Mouse (Mus musculus): Measurements from ENCODE around the gene Fen1. TPM values are rescaled to one million over a fixed set of nuclear protein-coding genes. Genes with fewer than 3 reads are reported as not detected.

The Fen1 gene
- polyA plus RNA-seq (2014; fragmentation: Nextera tagmentation; extraction: Ambion mirVana), result 93.8 and 95.6 TPM in 2 replicates

GRCm38 (mm10) chr19:10203848-10204615, at the start of gene Fen1, which contains the start of gene Tmem258:
TSS of gene Fen1 (minus strand) at chr19:10204169.
TSS of gene Tmem258 (plus strand) at chr19:10204014.
- Histone ChIP-seq H3K4me2 (ENCODE audit: low read length) (peak within 1 kb of the TSS; percentile 89), H3K36me3 (ENCODE audit: control insufficient read depth, insufficient read depth, low read length) (peaks cover 62% of the 10 kb centered on the region), H3K4me3 (ENCODE audit: low read depth, low read length) (peak within 1 kb of the TSS; percentile 98), H3K9me3 (ENCODE audit: control insufficient read depth, low read length) (no peaks in the 10 kb centered on the region), H3K4me1 (replicated peaks; ENCODE audit: control insufficient read depth, insufficient read depth, low read length) (peaks cover 8% of the 10 kb centered on the region), H3K9ac (ENCODE audit: low read length) (peak within 1 kb of the TSS; percentile 91), H3K27me3 (replicated peaks; ENCODE audit: control insufficient read depth, insufficient read depth, low read length) (no peaks in the 10 kb centered on the region), H3K27ac (ENCODE audit: low read depth) (peak within 1 kb of the TSS; percentile 83)
- peak; percentile 99 for DNase-seq (ENCODE audit: low spot score)
- under 1% methylated on average over 40 of the region's 40 CpGs for WGBS
- peak; percentile 90 for ATAC-seq (replicated peaks; ENCODE audit: low FRiP score, low TSS enrichment, low read depth)

GRCm38 (mm10) chr19:10248128-10248527, 44.2 kb upstream of the Fen1 start:
- no peaks in the 10 kb centered on the region for H3K36me3 ChIP-seq (ENCODE audit: control insufficient read depth, insufficient read depth, low read length)
- DNase-seq (ENCODE audit: low spot score), result no peak
- no peak overlapping the region for H3K27ac ChIP-seq (ENCODE audit: low read depth)
- H3K4me3 ChIP-seq (ENCODE audit: low read depth, low read length), result no peak overlapping the region
- no peak overlapping the region for H3K9ac ChIP-seq (ENCODE audit: low read length)
- H3K4me1 ChIP-seq (replicated peaks; ENCODE audit: control insufficient read depth, insufficient read depth, low read length), result peaks cover 20% of the 10 kb centered on the region; the same call in 1 of the 2 replicates
- peak; percentile 38; the same call in 1 of the 2 replicates for ATAC-seq (replicated peaks; ENCODE audit: low FRiP score, low TSS enrichment, low read depth)
- no peaks in the 10 kb centered on the region for H3K27me3 ChIP-seq (replicated peaks; ENCODE audit: control insufficient read depth, insufficient read depth, low read length)
- H3K9me3 ChIP-seq (ENCODE audit: control insufficient read depth, low read length), result no peaks in the 10 kb centered on the region
- 0 out of 2 replicates have a peak overlapping the region, but pooled peaks have one; percentile 24 for H3K4me2 ChIP-seq (ENCODE audit: low read length)
- 30% methylated on average over 20 of the region's 20 CpGs for WGBS

GRCm38 (mm10) chr19:10247165-10247564, 43.2 kb upstream of the Fen1 start:
- Histone ChIP-seq H3K4me1 (replicated peaks; ENCODE audit: control insufficient read depth, insufficient read depth, low read length) (peaks cover 24% of the 10 kb centered on the region; the same call in 1 of the 2 replicates), H3K9me3 (ENCODE audit: control insufficient read depth, low read length) (no peaks in the 10 kb centered on the region), H3K36me3 (ENCODE audit: control insufficient read depth, insufficient read depth, low read length) (no peaks in the 10 kb centered on the region), H3K9ac (ENCODE audit: low read length) (no peak overlapping the region), H3K4me2 (ENCODE audit: low read length) (no peak overlapping the region), H3K27ac (ENCODE audit: low read depth) (no peak overlapping the region), H3K27me3 (replicated peaks; ENCODE audit: control insufficient read depth, insufficient read depth, low read length) (no peaks in the 10 kb centered on the region), H3K4me3 (ENCODE audit: low read depth, low read length) (no peak overlapping the region)
- DNase-seq (ENCODE audit: low spot score) (no peak), ATAC-seq (replicated peaks; ENCODE audit: low FRiP score, low TSS enrichment, low read depth) (no peak)
- 31% methylated on average over 6 of the region's 6 CpGs for WGBS

- DNase-seq (ENCODE audit: low spot score), result peak; percentile 83
These were observed 40.2 kb upstream of the Fen1 start for GRCm38 (mm10) chr19:10244183-10244582.

GRCm38 (mm10) chr19:10242916-10243315, 38.9 kb upstream of the Fen1 start:
- DNase-seq (ENCODE audit: low spot score) (no peak), ATAC-seq (replicated peaks; ENCODE audit: low FRiP score, low TSS enrichment, low read depth) (no peak)
- no peaks in the 10 kb centered on the region for H3K27me3 ChIP-seq (replicated peaks; ENCODE audit: control insufficient read depth, insufficient read depth, low read length)
- no peaks in the 10 kb centered on the region for H3K9me3 ChIP-seq (ENCODE audit: control insufficient read depth, low read length)
- no peak overlapping the region for H3K27ac ChIP-seq (ENCODE audit: low read depth)
- no peak overlapping the region for H3K4me3 ChIP-seq (ENCODE audit: low read depth, low read length)
- no peak overlapping the region for H3K4me2 ChIP-seq (ENCODE audit: low read length)
- no peak overlapping the region for H3K9ac ChIP-seq (ENCODE audit: low read length)
- 25% methylated on average over 8 of the region's 8 CpGs for WGBS
- H3K4me1 ChIP-seq (replicated peaks; ENCODE audit: control insufficient read depth, insufficient read depth, low read length), result peaks cover 32% of the 10 kb centered on the region
- H3K36me3 ChIP-seq (ENCODE audit: control insufficient read depth, insufficient read depth, low read length), result no peaks in the 10 kb centered on the region

More at GRCm38 (mm10) chr19:10244183-10244582, 40.2 kb upstream of the Fen1 start:
- H3K4me2 ChIP-seq (ENCODE audit: low read length), result no peak overlapping the region
- no peaks in the 10 kb centered on the region for H3K36me3 ChIP-seq (ENCODE audit: control insufficient read depth, insufficient read depth, low read length)
- H3K27ac ChIP-seq (ENCODE audit: low read depth), result no peak overlapping the region
- no peaks in the 10 kb centered on the region for H3K9me3 ChIP-seq (ENCODE audit: control insufficient read depth, low read length)
- H3K4me3 ChIP-seq (ENCODE audit: low read depth, low read length), result no peak overlapping the region
- no peaks in the 10 kb centered on the region for H3K27me3 ChIP-seq (replicated peaks; ENCODE audit: control insufficient read depth, insufficient read depth, low read length)
- peaks cover 32% of the 10 kb centered on the region; the same call in 1 of the 2 replicates for H3K4me1 ChIP-seq (replicated peaks; ENCODE audit: control insufficient read depth, insufficient read depth, low read length)
- no peak for ATAC-seq (replicated peaks; ENCODE audit: low FRiP score, low TSS enrichment, low read depth)
- no peak overlapping the region for H3K9ac ChIP-seq (ENCODE audit: low read length)
- WGBS, result 7% methylated on average over 3 of the region's 3 CpGs

GRCm38 (mm10) chr19:10240654-10241305, 36.8 kb upstream of the Fen1 start, which contains the start of gene Myrf:
TSS of gene Myrf (minus strand) at chr19:10240748.
- WGBS, result 8% methylated on average over 39 of the region's 43 CpGs

GRCm38 (mm10) chr19:10239975-10240653, 36.1 kb upstream of the Fen1 start:
- no peaks in the 10 kb centered on the region for H3K9me3 ChIP-seq (ENCODE audit: control insufficient read depth, low read length)
- H3K27ac ChIP-seq (ENCODE audit: low read depth), result peak overlapping the region; percentile 57
- peak overlapping the region; percentile 55 for H3K4me3 ChIP-seq (ENCODE audit: low read depth, low read length)
- DNase-seq (ENCODE audit: low spot score) (no peak), ATAC-seq (replicated peaks; ENCODE audit: low FRiP score, low TSS enrichment, low read depth) (peak; percentile 12; the same call in 1 of the 2 replicates)
- H3K4me1 ChIP-seq (replicated peaks; ENCODE audit: control insufficient read depth, insufficient read depth, low read length), result peaks cover 24% of the 10 kb centered on the region
- no peaks in the 10 kb centered on the region for H3K27me3 ChIP-seq (replicated peaks; ENCODE audit: control insufficient read depth, insufficient read depth, low read length)
- 2% methylated on average over 26 of the region's 26 CpGs for WGBS
- H3K36me3 ChIP-seq (ENCODE audit: control insufficient read depth, insufficient read depth, low read length), result no peaks in the 10 kb centered on the region
- peak overlapping the region; percentile 66 for H3K4me2 ChIP-seq (ENCODE audit: low read length)
- peak overlapping the region; percentile 67 for H3K9ac ChIP-seq (ENCODE audit: low read length)

More at GRCm38 (mm10) chr19:10240654-10241305, 36.8 kb upstream of the Fen1 start, which contains the start of gene Myrf:
- H3K36me3 ChIP-seq (ENCODE audit: control insufficient read depth, insufficient read depth, low read length), result no peaks in the 10 kb centered on the region
- DNase-seq (ENCODE audit: low spot score) (peak; percentile 94), ATAC-seq (replicated peaks; ENCODE audit: low FRiP score, low TSS enrichment, low read depth) (peak; percentile 77)
- peak within 1 kb of the TSS; percentile 66 for H3K4me2 ChIP-seq (ENCODE audit: low read length)
- H3K4me3 ChIP-seq (ENCODE audit: low read depth, low read length), result peak within 1 kb of the TSS; percentile 55
- H3K9ac ChIP-seq (ENCODE audit: low read length), result peak within 1 kb of the TSS; percentile 67
- no peaks in the 10 kb centered on the region for H3K27me3 ChIP-seq (replicated peaks; ENCODE audit: control insufficient read depth, insufficient read depth, low read length)
- peak within 1 kb of the TSS; percentile 57 for H3K27ac ChIP-seq (ENCODE audit: low read depth)
- H3K9me3 ChIP-seq (ENCODE audit: control insufficient read depth, low read length), result no peaks in the 10 kb centered on the region
- peaks cover 24% of the 10 kb centered on the region for H3K4me1 ChIP-seq (replicated peaks; ENCODE audit: control insufficient read depth, insufficient read depth, low read length)

- ATAC-seq (replicated peaks; ENCODE audit: low FRiP score, low TSS enrichment, low read depth) (no peak), DNase-seq (ENCODE audit: low spot score) (no peak)
- Histone ChIP-seq H3K4me1 (replicated peaks; ENCODE audit: control insufficient read depth, insufficient read depth, low read length) (peaks cover 24% of the 10 kb centered on the region), H3K27me3 (replicated peaks; ENCODE audit: control insufficient read depth, insufficient read depth, low read length) (no peaks in the 10 kb centered on the region), H3K9ac (ENCODE audit: low read length) (peak overlapping the region; percentile 67; the same call in 1 of the 2 replicates), H3K36me3 (ENCODE audit: control insufficient read depth, insufficient read depth, low read length) (no peaks in the 10 kb centered on the region), H3K9me3 (ENCODE audit: control insufficient read depth, low read length) (no peaks in the 10 kb centered on the region), H3K4me3 (ENCODE audit: low read depth, low read length) (peak overlapping the region; percentile 55), H3K27ac (ENCODE audit: low read depth) (peak overlapping the region; percentile 57), H3K4me2 (ENCODE audit: low read length) (peak overlapping the region; percentile 66)
- WGBS, result 20% methylated on average over 2 of the region's 2 CpGs
These were observed 35.5 kb upstream of the Fen1 start for GRCm38 (mm10) chr19:10239419-10239818.
